Mouse (Mus musculus): ENCODE measurements around the gene BC029722.
A peak's percentile ranks its signal among the peaks of the same experiment; 100 is the strongest.

BC029722 gene

GRCm38 (mm10) chr2:155778004-155778403, 41.2 kb downstream of the BC029722 start:
- peak; percentile 37 to 52 for DNase-seq

DNA sequence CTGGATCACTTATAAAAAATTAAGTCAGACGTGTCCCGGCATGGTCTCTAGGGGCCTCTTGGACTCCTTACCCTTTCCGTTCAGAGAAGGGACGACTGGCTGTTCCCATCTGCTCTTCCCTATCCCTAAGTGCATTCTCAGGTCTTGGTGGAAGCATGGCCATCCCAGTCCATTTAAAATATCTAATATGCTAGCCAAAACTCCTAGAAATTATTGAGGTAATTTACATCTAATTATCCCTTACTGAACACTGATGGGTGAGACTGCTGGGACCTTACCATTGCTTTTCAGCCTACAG, 41.6 kb downstream of the BC029722 start:
- DNase-seq = peak in 1 of 2 experiments; percentile 39

GRCm38 (mm10) chr2:155776824-155777687, 42.2 kb downstream of the BC029722 start:
- peak; percentile 39 to 53 for DNase-seq

DNA sequence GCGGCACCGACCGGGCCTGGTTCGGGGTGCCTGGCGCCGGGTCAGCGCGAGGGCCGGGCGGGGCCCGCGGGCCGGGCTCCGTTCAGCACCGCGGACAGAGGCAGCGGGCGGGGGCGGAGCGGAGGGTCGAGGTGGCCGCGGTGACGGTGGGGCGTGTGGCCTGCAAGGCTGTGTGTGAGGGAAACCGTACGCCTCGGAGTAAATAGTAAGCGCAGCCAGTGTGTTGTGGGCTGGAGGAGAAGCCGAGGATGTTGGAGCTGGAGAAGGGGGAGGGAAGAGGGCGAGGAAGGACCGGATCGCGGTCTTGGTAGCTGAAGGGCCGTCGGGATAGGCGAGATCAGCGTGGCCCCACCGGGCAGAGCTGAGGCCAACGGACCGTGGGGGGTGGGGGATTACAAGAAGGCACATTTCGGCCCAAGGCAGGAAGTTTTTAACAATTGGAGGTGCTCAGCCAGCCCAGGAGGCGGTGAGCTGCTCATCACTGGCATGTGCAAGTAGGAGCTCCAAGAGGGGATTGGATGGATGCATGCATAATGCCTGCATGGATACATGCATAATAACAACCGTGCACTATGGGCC, 43.5 kb downstream of the BC029722 start:
- peak; percentile 80 to 82 for DNase-seq

- peak; percentile 45 to 70 for DNase-seq
Observed at GRCm38 (mm10) chr2:155774927-155775684, 44.1 kb downstream of the BC029722 start, which contains the start of gene Mmp24. Gene Mmp24 (plus strand): TSS chr2:155775342.

GRCm38 (mm10) chr2:155774261-155774926, 44.8 kb downstream of the BC029722 start:
- peak; percentile 39 to 58 for DNase-seq

- DNase-seq = peak in 1 of 2 experiments; percentile 45
Observed at GRCm38 (mm10) chr2:155773664-155774063, 45.6 kb downstream of the BC029722 start.
